Mouse (Mus musculus): ENCODE measurements around the gene Fhl5. TPM values are rescaled to one million over a fixed set of nuclear protein-coding genes. Genes with fewer than 3 reads are reported as not detected.

Gene Fhl5
- polyA plus RNA-seq, 1 experiment: 0.19 TPM

DNA sequence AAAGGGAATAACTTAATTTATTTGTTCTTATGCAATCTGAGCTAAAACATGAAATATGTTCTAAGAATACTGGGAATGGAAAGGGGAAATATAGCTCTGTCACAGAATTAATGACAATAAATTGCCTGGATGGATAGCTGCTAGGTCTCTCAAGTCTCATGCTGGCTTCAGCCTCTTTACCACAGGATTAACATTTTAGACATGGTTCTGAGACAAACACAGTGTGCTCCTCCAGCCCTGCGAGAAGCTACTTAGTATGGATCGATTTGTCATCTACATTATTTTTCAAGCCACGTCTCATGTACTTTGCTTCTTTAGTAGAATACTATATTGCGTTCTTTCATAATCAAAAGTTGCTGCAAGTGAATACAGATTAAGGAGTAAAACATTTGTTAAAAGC lies 36.5 kb downstream of the Fhl5 start:
- H3K27me3 ChIP-seq (ENCODE audit: control insufficient read depth, insufficient read depth, low read length): no peaks in the 10 kb centered on the region
- WGBS: 87% methylated on average over 4 of the region's 4 CpGs
- no peak overlapping the region for H3K4me3 ChIP-seq (ENCODE audit: extremely low read depth, insufficient read depth, insufficient read length)
- no peak overlapping the region for H3K27ac ChIP-seq (ENCODE audit: insufficient read depth, low read length)
- TF ChIP-seq POLR2A (IDR thresholded peaks at IDR 0.05; ENCODE audit: low read depth, low read length): no peak
- TF ChIP-seq CTCF (IDR thresholded peaks at IDR 0.05; ENCODE audit: extremely low read depth, insufficient read depth, insufficient read length, insufficient replicate concordance): no peak
- no peak for DNase-seq (ENCODE audit: low read depth in 1 of 2, low spot score in 2 of 2)
- no peaks in the 10 kb centered on the region for H3K36me3 ChIP-seq (ENCODE audit: control insufficient read depth, insufficient read depth, low read length)
- H3K4me1 ChIP-seq (ENCODE audit: control insufficient read depth, insufficient read depth, insufficient read length): no peaks in the 10 kb centered on the region

DNA sequence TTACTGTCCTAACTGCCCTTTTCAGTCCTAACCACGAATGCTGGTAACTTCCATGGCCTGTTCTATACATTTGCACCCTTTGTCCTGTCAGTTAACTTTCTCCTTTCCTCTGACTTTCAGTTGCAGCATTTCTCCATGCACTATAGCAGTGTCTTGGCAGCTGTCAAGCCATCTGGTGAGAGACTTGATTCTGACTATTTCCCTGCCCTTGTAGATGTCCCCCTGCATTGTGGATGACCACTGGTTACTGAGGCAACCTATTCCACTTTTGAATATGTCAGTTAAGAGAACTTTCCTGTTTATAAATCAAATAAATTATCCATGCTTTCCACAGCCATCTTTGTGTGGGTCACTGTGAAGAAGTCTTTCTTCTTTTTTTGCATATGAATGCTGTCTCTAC lies 45.4 kb downstream of the Fhl5 start:
- TF ChIP-seq CTCF (IDR thresholded peaks at IDR 0.05; ENCODE audit: extremely low read depth, insufficient read depth, insufficient read length, insufficient replicate concordance): no peak
- Histone ChIP-seq H3K27me3 (ENCODE audit: control insufficient read depth, insufficient read depth, low read length) (no peaks in the 10 kb centered on the region), H3K36me3 (ENCODE audit: control insufficient read depth, insufficient read depth, low read length) (no peaks in the 10 kb centered on the region), H3K27ac (ENCODE audit: insufficient read depth, low read length) (no peak overlapping the region), H3K4me3 (ENCODE audit: extremely low read depth, insufficient read depth, insufficient read length) (no peak overlapping the region), H3K4me1 (ENCODE audit: control insufficient read depth, insufficient read depth, insufficient read length) (no peaks in the 10 kb centered on the region)
- 47% methylated on average over 1 of the region's 1 CpGs for WGBS
- DNase-seq (ENCODE audit: low read depth in 1 of 2, low spot score in 2 of 2): no peak

DNA sequence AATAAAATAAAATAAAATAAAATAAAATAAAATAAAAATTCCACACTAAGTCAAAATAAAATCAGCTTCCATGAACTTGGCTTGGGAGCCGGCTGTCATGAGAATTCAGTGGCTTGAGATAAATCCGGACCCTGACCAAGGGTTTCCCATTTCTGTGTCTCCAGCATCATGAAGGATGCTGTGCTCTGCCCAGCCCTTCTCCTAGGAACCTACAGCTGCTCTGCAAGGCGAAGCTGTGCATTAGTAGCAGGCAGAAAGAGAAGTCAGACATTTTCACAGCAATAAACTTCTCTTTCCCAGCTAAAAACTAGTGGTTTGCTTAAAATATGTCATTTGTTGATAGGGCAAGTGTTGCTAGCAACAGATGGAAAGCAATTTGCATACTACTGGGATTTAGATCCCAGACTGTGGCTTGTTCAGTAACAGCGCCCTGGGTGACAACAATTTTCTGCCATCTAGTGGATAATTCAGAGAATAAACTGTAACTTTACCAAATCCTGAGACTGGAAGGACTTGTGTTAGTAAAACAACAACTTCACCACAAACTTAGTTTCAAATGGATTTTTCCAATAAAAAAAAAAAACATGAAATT lies 63.0 kb downstream of the Fhl5 start:
- DNase-seq (ENCODE audit: low read depth in 1 of 2, low spot score in 2 of 2): no peak
- Histone ChIP-seq H3K4me3 (ENCODE audit: extremely low read depth, insufficient read depth, insufficient read length) (no peak overlapping the region), H3K27ac (ENCODE audit: insufficient read depth, low read length) (no peak overlapping the region), H3K27me3 (ENCODE audit: control insufficient read depth, insufficient read depth, low read length) (no peaks in the 10 kb centered on the region), H3K36me3 (ENCODE audit: control insufficient read depth, insufficient read depth, low read length) (no peaks in the 10 kb centered on the region), H3K4me1 (ENCODE audit: control insufficient read depth, insufficient read depth, insufficient read length) (no peaks in the 10 kb centered on the region)
- WGBS: 72% methylated on average over 4 of the region's 4 CpGs
- TF ChIP-seq CTCF (IDR thresholded peaks at IDR 0.05; ENCODE audit: extremely low read depth, insufficient read depth, insufficient read length, insufficient replicate concordance) (no peak), POLR2A (IDR thresholded peaks at IDR 0.05; ENCODE audit: low read depth, low read length) (no peak)

Other genes with a start within 250 kb of the Fhl5 start
- gene Ufl1, start 38.9 kb upstream of the Fhl5 start, polyA plus RNA-seq (2012; rRNA removed): 2.0 and 2.7 TPM in 2 replicates